Mouse (Mus musculus) fibroblast of lung, adult 2 months (primary cell): Measurements from ENCODE around the gene Nrxn1.
"Not testable (repeated sequence)": the region's sequence is repeated elsewhere in the genome, so short reads cannot be mapped to it uniquely, and the experiment has no call there.

ENCODE experiments used
- DNase-seq: peaks from one replicate; pipeline ENCODE4 v3.0.0-alpha.2; 2011; ENCODE audit warnings: low read depth

Nrxn1 gene

GRCm38 (mm10) chr17:90569877-90570276 lies 523.0 kb downstream of the Nrxn1 start:
- DNase-seq: no peak

DNA sequence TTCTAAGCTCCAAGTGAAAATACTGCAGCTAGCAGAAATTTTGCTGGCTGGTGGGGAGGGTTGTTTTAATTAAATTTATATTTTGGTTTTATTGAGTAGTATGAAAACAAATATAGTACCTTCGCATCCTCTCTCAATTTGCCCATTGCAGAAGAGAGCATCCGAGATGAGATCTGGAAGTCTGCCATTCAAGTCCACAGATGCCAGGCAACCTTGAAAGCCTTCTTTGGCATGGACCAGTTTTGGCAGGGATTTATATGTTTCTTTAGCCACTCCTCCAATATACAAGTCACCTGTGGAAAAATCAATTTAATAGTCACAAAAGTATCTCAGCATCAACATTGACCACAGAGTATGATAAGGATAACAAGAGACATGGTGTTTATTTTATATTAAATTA lies 527.7 kb downstream of the Nrxn1 start:
- DNase-seq: no peak

- DNase-seq: no peak
Measured at GRCm38 (mm10) chr17:90556376-90556775, 536.5 kb downstream of the Nrxn1 start.

- DNase-seq: no peak
Measured at GRCm38 (mm10) chr17:90550415-90550814, 542.5 kb downstream of the Nrxn1 start.

GRCm38 (mm10) chr17:90546806-90547205 lies 546.1 kb downstream of the Nrxn1 start:
- no peak for DNase-seq

DNA sequence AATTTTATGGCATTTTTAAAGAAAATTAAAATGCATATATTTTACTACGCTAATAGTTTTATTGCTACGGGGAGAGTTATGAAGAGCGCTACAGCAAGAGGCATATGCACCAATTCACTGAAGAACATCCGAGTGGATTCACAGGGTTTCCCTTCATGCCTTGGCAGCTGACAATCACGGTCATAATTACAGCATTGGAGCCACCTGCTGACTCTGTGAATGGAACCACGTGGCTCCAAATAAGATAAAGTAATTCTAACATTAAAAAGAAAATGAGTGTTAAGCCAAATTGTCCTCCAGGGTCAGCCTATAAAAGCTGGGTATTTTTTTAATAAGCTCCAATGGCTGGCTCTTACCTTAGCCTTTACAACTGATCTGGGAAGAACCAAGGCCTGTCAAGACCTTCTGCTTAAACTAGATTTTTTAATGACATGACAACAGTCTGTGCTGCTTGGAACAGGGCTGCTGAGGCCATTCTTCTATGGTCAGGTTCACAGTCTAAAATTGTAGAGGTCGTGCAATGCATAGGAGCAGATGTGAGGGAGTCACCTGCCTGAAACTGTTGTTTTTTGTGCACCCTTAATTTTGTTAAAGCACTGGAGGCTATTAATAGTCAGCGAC lies 548.1 kb downstream of the Nrxn1 start:
- no peak for DNase-seq

DNA sequence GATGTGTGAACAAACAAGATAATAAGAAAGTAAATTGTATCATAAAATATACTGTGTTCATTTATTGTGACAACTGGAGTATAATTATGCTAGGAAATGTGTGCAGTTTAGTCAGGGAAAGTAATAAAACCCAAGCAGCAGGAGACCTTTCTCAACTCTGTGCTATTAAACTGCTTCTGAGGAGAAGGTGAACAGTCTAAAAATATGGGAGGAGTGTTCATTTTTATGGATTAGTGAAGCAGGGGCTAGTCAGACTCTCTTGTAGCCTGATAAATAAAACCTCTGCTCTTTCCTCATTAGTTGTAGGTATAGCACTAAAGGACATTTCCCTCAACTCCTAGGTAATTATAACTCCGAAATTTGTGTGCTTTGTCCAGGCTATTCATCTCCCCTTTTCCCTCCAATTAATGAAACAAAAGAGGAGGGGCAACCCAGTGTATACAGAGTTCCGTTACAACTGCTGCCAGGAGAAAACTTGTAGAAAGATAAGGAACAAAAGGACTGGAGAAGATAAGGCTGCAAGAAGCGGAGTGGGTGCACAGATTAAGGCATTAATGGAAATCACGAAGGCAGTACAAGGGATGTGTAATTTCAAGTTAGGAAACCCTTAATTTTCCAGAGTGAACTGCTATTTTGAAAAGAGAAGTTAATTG lies 548.8 kb downstream of the Nrxn1 start:
- DNase-seq: no peak

DNA sequence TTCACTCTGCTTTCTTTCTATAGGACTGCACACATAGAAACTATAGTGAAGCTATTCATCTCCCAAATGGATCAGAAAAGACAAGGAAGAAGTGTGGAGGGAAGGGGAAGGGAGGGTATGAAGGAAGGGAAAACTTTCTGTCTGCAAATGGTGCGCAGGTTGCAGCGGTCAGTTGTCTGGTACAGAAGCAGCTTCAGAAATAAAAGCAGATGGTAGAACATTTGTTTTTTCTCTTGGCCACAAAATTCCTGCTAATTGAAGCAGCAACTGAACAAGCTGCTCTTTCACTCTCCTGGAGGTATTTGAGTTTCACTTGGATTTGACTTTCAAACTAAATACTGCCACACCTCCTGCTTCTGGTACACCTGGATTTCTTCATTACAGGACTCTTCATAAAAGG lies 561.4 kb downstream of the Nrxn1 start:
- no peak for DNase-seq

DNA sequence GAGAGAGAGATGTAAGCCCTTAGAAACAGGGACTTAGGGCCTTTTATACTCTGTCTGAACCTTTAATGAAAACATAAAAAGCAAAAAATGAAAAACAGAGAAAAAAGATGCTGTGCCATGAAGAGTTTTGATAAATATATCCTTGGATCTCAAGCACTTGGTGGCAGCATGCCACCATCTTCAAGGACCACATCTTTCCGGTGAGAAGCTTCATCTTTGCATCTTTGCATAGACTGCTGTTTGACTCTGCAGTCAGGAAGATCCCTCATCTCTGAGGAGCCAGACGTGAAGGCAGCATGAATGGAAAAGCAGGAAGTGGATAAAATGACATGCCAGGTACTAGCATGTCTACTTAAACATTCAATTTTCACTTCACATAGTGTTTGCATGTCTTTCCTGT lies 586.8 kb downstream of the Nrxn1 start:
- DNase-seq: no peak

DNA sequence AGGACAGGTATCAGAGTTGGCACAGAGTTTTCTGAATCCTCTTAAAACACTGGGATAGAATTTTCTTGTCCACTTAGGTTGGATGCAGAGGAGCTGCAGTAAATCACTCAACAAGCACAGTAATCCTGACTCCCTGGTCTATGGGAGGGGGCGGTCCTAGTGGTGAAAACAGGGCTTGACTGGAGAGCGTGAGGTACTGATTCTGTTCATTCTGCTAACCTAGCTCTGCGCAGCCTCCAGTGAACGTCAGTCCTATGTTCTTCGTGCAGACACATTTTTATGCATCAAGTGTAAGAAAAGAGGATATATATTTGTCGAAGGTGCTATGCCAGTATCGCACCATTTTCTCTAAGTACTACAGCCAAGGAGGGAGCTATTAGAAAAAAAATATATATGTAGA lies 588.9 kb downstream of the Nrxn1 start:
- DNase-seq: not testable (repeated sequence)

DNA sequence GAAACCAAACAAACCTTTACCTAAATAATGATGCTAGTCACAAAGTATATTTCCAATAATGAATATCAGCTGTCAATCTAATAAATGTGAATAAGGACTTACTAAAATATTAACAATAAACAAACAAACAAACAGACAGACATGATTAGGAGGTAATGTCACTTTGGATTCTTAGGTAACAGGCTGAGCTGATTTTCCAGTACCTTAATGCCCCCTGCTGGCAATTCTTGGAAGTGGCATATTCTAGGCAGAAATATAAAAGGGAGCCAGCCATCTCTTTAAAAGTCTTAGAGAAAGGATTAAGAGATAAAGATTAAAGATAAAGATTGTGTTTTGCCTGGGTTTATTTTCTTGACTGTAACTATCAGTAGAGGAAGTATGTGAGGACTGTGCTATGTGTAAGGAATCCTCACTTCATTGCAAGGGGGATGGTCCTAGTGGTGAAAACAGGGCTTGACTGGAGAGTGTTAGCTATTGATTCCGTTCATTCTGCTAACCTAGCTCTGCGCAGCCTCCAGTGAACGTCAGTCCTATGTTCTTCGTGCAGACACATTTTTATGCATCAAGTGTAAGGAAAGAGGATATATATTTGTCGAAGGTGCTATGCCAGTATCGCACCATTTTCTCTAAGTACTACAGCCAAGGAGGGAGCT lies 591.7 kb downstream of the Nrxn1 start:
- no peak for DNase-seq

GRCm38 (mm10) chr17:90479531-90480250 lies 613.2 kb downstream of the Nrxn1 start:
- no peak for DNase-seq

- no peak for DNase-seq
Measured at GRCm38 (mm10) chr17:90456748-90457147, 636.1 kb downstream of the Nrxn1 start.

DNA sequence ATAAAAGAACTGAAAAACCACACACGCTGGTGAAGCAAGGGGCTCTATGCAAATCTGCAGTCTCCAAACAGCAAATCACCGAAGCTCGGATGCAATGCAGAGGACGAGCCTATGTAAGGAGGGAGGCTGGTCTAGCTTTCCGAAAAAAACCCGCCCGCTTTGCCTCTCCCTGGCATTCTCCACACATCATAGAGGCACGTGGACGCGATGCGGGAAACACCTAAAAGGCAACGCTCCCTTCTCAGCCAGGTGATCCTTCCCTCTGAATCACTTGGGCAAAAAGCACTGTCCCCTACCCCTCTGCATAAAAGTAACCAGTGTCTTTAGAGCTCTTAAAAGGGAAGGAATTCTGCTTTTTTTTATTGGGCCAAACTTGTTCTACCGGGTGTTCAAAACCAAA lies 637.0 kb downstream of the Nrxn1 start:
- no peak for DNase-seq

GRCm38 (mm10) chr17:90455409-90455775 lies 637.5 kb downstream of the Nrxn1 start:
- DNase-seq: no peak

GRCm38 (mm10) chr17:90454738-90455408 lies 638.0 kb downstream of the Nrxn1 start:
- no peak for DNase-seq

DNA sequence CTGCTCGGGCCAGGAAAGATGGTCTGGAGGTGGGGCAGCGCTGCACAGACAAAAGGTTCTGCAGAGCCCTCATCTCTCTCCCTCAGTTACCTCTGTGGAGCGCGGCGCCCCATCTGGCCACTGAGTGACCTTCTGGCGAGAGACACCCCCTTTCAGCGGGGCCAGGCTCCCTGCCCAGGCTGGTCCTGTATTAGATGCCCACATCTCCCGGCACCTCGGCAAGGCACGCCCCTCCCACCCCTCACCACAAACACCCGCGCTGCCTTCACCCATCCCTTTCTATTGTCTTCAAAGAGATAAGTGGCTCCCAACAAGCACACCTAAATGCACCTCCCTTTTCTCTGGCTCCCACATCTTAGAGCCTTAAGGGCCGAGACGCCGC lies 638.5 kb downstream of the Nrxn1 start:
- DNase-seq: no peak

GRCm38 (mm10) chr17:90453280-90453679 lies 639.6 kb downstream of the Nrxn1 start:
- no peak for DNase-seq

- no peak for DNase-seq
Measured at GRCm38 (mm10) chr17:90452770-90453169, 640.1 kb downstream of the Nrxn1 start.

DNA sequence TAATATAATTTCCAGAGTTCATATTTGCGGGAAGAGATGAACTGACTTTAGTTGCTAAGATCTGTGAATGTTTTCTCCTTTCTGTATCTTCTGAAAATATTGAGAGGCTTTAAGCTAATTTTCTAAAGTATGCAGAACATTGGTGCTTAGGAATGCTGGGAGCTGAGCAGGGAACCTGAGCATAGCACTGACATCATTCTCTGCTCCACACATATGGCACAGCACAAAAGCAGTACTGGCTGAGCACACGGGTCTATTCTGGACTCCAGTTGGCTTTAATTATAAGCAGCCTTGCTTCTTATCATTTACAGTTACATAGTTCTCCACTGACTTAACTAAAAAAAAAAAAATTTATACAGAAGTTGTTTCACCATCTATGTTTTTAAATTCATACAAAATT lies 641.5 kb downstream of the Nrxn1 start:
- no peak for DNase-seq

DNA sequence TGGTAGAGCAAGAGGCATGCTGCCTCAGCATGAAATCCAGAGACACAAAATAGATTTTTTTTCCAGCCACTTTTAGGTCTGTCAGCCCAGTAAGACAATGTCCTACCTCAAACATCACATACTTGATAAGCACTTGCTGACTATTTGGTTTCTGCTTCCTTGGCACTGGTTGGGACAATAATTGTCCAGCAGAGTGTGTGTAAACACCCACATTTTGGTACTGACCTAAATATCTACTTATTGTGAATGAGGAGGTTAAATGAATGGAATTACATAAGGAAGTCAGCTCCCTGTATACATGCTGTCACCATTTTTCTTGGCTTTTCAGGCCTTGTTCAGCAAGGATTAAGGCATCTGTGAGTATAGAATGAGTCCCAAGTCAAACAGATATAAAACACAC lies 649.8 kb downstream of the Nrxn1 start:
- no peak for DNase-seq

DNA sequence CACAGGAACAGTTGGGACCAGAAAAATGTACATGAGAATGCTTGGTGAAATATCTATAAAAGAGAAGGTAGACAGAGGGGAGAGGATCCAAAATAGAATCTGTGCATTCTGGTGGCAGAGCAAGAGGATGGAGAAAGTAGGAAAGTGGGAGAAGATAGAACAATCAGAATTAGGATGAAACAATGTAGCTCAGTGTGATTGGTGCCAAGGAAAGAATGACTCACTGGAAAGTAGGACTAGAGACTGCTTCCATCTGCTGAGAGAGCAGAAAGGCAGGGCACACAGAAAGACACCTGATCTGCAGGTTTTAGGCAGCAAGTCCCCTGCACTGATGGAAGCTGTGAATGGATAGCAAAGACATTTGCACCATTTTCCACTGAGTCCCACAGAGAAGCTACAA lies 657.0 kb downstream of the Nrxn1 start:
- DNase-seq: no peak

DNA sequence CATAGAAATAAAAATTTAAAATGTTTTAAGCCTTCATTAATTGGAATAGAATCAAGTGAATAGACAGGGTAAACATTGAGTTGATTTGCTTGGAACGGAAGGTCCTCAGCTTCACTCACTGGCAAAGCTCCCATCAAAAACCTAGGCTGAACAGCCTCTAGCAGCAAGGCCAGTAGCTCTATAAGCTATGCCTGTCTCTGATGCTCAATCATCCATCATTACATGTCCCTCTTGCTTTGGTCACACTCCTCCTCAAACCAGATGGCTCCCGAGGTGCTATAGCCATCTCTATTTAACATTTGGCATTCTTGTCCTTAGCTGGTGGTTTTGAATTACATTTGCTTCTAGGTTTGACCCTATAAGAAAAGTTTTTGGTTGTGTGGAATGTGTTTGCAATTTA lies 657.5 kb downstream of the Nrxn1 start:
- DNase-seq: no peak
